Mouse (Mus musculus) adrenal gland, adult (tissue): ENCODE measurements at regions not wholly inside any gene's neighbourhood (a gene's known extent, or its start where the extent isn't known, plus 50 kb on each side); places are given as distances from the start of the nearest gene placed in this dataset.

Experiments
- DNase-seq, 2 experiments: peaks; one replicate each; pipeline ENCODE4 v3.0.0; 2022 to 2023; ENCODE audit warnings: low spot score in 1 of 2; ENCODE audit not compliant: inconsistent age in 2 of 2

DNA sequence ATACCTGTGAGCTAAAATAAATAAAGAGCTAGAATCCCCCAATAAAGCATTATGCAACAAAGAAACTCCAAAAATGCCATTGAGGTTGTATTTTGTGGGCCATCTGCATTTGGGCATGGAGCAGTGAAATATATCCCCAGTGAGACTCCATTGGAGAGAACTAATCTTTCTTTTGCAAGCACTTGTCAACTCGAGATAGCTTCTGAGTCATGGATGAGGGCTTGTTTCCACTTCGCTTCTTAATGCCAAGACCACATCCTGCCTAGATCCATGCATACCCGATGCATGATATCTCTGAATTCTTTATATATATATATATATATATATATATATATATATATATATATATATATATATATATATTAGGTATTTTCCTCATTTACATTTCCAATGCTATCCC, 349.0 kb upstream of the Slc8a1 start:
- no peak for DNase-seq

DNA sequence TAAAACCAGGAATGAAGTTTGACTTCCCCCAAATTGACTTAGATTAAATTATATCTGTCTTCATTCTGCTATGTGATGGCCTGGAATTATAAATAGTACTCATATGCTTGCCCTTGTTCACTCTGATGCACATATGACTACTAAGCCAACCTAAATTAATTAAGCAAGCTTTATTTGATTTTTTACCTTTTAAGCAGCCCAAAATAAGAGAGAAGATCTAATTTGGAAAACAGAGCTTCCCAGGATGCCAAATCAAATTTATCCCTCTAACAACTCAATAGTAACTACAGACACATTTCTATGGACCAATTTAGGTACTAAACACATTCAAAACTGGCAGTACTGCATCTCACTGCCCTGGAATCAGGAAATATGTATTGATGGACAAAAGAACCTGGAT, 342.1 kb upstream of the Slc8a1 start:
- peak in 1 of 2 experiments; percentile 19 for DNase-seq
